Mouse (Mus musculus) retina, postnatal 7 days (tissue): ENCODE data around the gene Nop56.

ENCODE experiments used
- DNase-seq: peaks from one replicate; pipeline ENCODE4 v3.0.0-alpha.2; 2012; ENCODE audit warnings: low read depth, low spot score

Gene Nop56

GRCm38 (mm10) chr2:130274149-130274861, at the start of gene Nop56:
Nop56 (plus strand) TSS chr2:130274430.
- DNase-seq, result peak; percentile 99

- peak; percentile 9 for DNase-seq
These were observed 27.3 kb upstream of the Nop56 start for GRCm38 (mm10) chr2:130246912-130247311.

- no peak for DNase-seq
These were observed 26.0 kb upstream of the Nop56 start for GRCm38 (mm10) chr2:130248226-130248625.

GRCm38 (mm10) chr2:130256762-130257161, 17.5 kb upstream of the Nop56 start:
- DNase-seq, result no peak

- no peak for DNase-seq
These were observed 13.4 kb upstream of the Nop56 start for GRCm38 (mm10) chr2:130260822-130261221.

GRCm38 (mm10) chr2:130261914-130262313, 12.3 kb upstream of the Nop56 start:
- no peak for DNase-seq

GRCm38 (mm10) chr2:130262398-130262797, 11.8 kb upstream of the Nop56 start:
- DNase-seq, result no peak

GRCm38 (mm10) chr2:130265520-130265919, 8.7 kb upstream of the Nop56 start:
- no peak for DNase-seq

- no peak for DNase-seq
These were observed 6.2 kb upstream of the Nop56 start for GRCm38 (mm10) chr2:130268074-130268473.

GRCm38 (mm10) chr2:130273732-130274131, 498 bp upstream of the Nop56 start:
- no peak for DNase-seq

- DNase-seq, result no peak
These were observed 632 bp downstream of the Nop56 start for GRCm38 (mm10) chr2:130274862-130275261.

GRCm38 (mm10) chr2:130275649-130276048, 1.4 kb downstream of the Nop56 start:
- DNase-seq, result no peak

- DNase-seq, result no peak
These were observed 5.4 kb downstream of the Nop56 start for GRCm38 (mm10) chr2:130279600-130280091.

GRCm38 (mm10) chr2:130280224-130280623, 6.0 kb downstream of the Nop56 start:
- no peak for DNase-seq

GRCm38 (mm10) chr2:130280818-130281217, 6.6 kb downstream of the Nop56 start:
- no peak for DNase-seq

GRCm38 (mm10) chr2:130283854-130284654, 9.8 kb downstream of the Nop56 start, which contains the start of gene Idh3b:
Idh3b (minus strand) TSS chr2:130284547.
- peak; percentile 79 for DNase-seq

- DNase-seq, result no peak
These were observed 14.9 kb downstream of the Nop56 start for GRCm38 (mm10) chr2:130289086-130289485.

- peak; percentile 77 for DNase-seq
These were observed 17.2 kb downstream of the Nop56 start for GRCm38 (mm10) chr2:130291434-130291833.

- DNase-seq, result no peak
These were observed 18.8 kb downstream of the Nop56 start for GRCm38 (mm10) chr2:130293009-130293408.

GRCm38 (mm10) chr2:130293486-130293885, 19.3 kb downstream of the Nop56 start:
- DNase-seq, result no peak

GRCm38 (mm10) chr2:130294218-130294935, 20.1 kb downstream of the Nop56 start:
- no peak for DNase-seq

- no peak for DNase-seq
These were observed 20.7 kb downstream of the Nop56 start, which contains the start of gene Ebf4 for GRCm38 (mm10) chr2:130294936-130295277. Ebf4 (plus strand) TSS chr2:130295169.
